Mouse (Mus musculus) spleen, postnatal 4 days (tissue): ENCODE data around the gene Coa6.
"Not testable (repeated sequence)": the region's sequence is repeated elsewhere in the genome, so short reads cannot be mapped to it uniquely, and the experiment has no call there.

Experiments
- DNase-seq, 2 experiments: peaks; one replicate each; pipeline ENCODE4 v3.0.0; 2022; ENCODE audit warnings: low spot score in 2 of 2

Gene Coa6

GRCm38 (mm10) chr8:126422174-126422919, at the start of gene Coa6:
Coa6 (plus strand) TSS chr8:126422515.
- DNase-seq = peak; percentile 98 to 99

GRCm38 (mm10) chr8:126379580-126379979, 42.7 kb upstream of the Coa6 start:
- no peak for DNase-seq

GRCm38 (mm10) chr8:126380141-126380540, 42.2 kb upstream of the Coa6 start:
- DNase-seq = no peak

- no peak for DNase-seq
Observed at GRCm38 (mm10) chr8:126381299-126381698, 41.0 kb upstream of the Coa6 start.

GRCm38 (mm10) chr8:126382216-126382615, 40.1 kb upstream of the Coa6 start:
- no peak for DNase-seq

GRCm38 (mm10) chr8:126382749-126383148, 39.6 kb upstream of the Coa6 start:
- peak in 1 of 2 experiments; percentile 64 for DNase-seq

GRCm38 (mm10) chr8:126387566-126387965, 34.7 kb upstream of the Coa6 start:
- DNase-seq = peak in 1 of 2 experiments; percentile 20

GRCm38 (mm10) chr8:126391541-126391940, 30.8 kb upstream of the Coa6 start:
- DNase-seq = no peak

- DNase-seq = no peak
Observed at GRCm38 (mm10) chr8:126395386-126395785, 26.9 kb upstream of the Coa6 start.

- DNase-seq = no peak
Observed at GRCm38 (mm10) chr8:126395917-126396316, 26.4 kb upstream of the Coa6 start.

- no peak for DNase-seq
Observed at GRCm38 (mm10) chr8:126398349-126398748, 24.0 kb upstream of the Coa6 start.

GRCm38 (mm10) chr8:126404550-126404949, 17.8 kb upstream of the Coa6 start:
- DNase-seq = not testable (repeated sequence)

- DNase-seq = no peak
Observed at GRCm38 (mm10) chr8:126405030-126405429, 17.3 kb upstream of the Coa6 start.

- no peak for DNase-seq
Observed at GRCm38 (mm10) chr8:126420834-126421233, 1.5 kb upstream of the Coa6 start.

GRCm38 (mm10) chr8:126422920-126423300, 595 bp downstream of the Coa6 start:
- no peak for DNase-seq

- DNase-seq = no peak
Observed at GRCm38 (mm10) chr8:126424163-126424562, 1.8 kb downstream of the Coa6 start.

- DNase-seq = no peak
Observed at GRCm38 (mm10) chr8:126424946-126425345, 2.6 kb downstream of the Coa6 start.

GRCm38 (mm10) chr8:126429635-126430034, 7.3 kb downstream of the Coa6 start:
- no peak for DNase-seq

GRCm38 (mm10) chr8:126433827-126434226, 11.5 kb downstream of the Coa6 start:
- no peak for DNase-seq

- DNase-seq = no peak
Observed at GRCm38 (mm10) chr8:126438937-126439336, 16.6 kb downstream of the Coa6 start.

GRCm38 (mm10) chr8:126451158-126451557, 28.8 kb downstream of the Coa6 start:
- DNase-seq = no peak

- no peak for DNase-seq
Observed at GRCm38 (mm10) chr8:126455383-126455782, 33.1 kb downstream of the Coa6 start.

GRCm38 (mm10) chr8:126460274-126460673, 38.0 kb downstream of the Coa6 start:
- peak; percentile 75 to 90 for DNase-seq

GRCm38 (mm10) chr8:126461735-126462134, 39.4 kb downstream of the Coa6 start:
- DNase-seq = no peak
